In the genomic region with DNA sequence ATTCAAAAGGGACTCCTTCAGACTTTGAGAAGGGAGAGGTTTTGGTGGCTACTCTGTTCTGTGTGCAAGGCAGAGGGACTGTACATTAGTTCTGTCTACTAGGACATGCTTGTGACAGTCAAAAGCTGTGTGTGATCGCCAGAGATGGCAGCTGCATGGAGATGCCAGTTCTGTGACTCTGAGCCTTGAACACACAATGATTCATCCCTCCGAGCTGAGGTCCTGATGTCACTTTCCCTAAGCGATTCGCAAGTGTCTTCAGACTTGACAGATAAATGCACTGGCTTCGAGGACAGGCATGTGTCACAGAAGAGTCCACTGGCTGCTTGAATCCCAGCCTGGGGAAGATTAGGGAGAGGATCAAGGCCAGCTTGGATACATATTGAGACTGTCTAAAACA, we compare ENCODE assay signal across 22 mouse cellular contexts.
"Had no signal": no experiment of that assay in that cellular context is flagged by ENCODE, and none has a peak within 500 bp of the region (broad histone marks: within the 10 kb centered on the region; RNA-seq: fewer than 3 reads in every experiment).

No protein-coding gene starts in this region.

- H3K4me3 ChIP-seq: layer of hippocampus, adult 2 months; limb, embryonic 10.5 days; limb, embryonic 13.5 days; liver, embryonic 12.5 days; liver, embryonic 15.5 days; lung, embryonic 15.5 days; megakaryocyte, embryonic 14.5 days; midbrain, embryonic 10.5 days; midbrain, embryonic 15.5 days; neural tube, embryonic 13.5 days had no signal

- DNase-seq: kidney, adult 9 months; kidney, postnatal 14 days; kidney, postnatal 4 days; layer of hippocampus, adult 9-11 months; liver; lung, adult 18-20 months; lung, postnatal 10 days; lung, postnatal 36 days; right cerebral cortex, postnatal 4 days; thymus, adult 2 months; thymus, postnatal 25 days had no signal

- H3K27ac ChIP-seq: layer of hippocampus, adult 2 months; limb, embryonic 13.5 days; liver, embryonic 12.5 days; liver, embryonic 15.5 days; lung, embryonic 15.5 days; midbrain, embryonic 10.5 days; midbrain, embryonic 15.5 days; neural tube, embryonic 13.5 days; stomach, postnatal 0 days had no signal

- H3K27me3 ChIP-seq: limb, embryonic 13.5 days; liver, embryonic 12.5 days; liver, embryonic 15.5 days; lung, embryonic 15.5 days; megakaryocyte, embryonic 14.5 days; midbrain, embryonic 15.5 days; neural tube, embryonic 13.5 days had no signal

- H3K9me3 ChIP-seq: limb, embryonic 10.5 days; limb, embryonic 13.5 days; liver, embryonic 12.5 days; liver, embryonic 15.5 days; lung, embryonic 15.5 days; megakaryocyte, embryonic 14.5 days; midbrain, embryonic 10.5 days; midbrain, embryonic 15.5 days; neural tube, embryonic 13.5 days had no signal

- H3K4me2 ChIP-seq: limb, embryonic 13.5 days; liver, embryonic 12.5 days; liver, embryonic 15.5 days; lung, embryonic 15.5 days; midbrain, embryonic 15.5 days; neural tube, embryonic 13.5 days had no signal

- H3K36me3 ChIP-seq: limb, embryonic 10.5 days; limb, embryonic 13.5 days; liver, embryonic 12.5 days; liver, embryonic 15.5 days; lung, embryonic 15.5 days; midbrain, embryonic 10.5 days; midbrain, embryonic 15.5 days; neural tube, embryonic 13.5 days had no signal

- H3K4me1 ChIP-seq: midbrain, embryonic 15.5 days had no signal
